Mouse (Mus musculus): ENCODE results near the gene Pycr2.
A peak's percentile ranks its signal among the peaks of the same experiment; 100 is the strongest.
"Not testable (repeated sequence)": the region's sequence is repeated elsewhere in the genome, so short reads cannot be mapped to it uniquely, and the experiment has no call there.

The Pycr2 gene

DNA sequence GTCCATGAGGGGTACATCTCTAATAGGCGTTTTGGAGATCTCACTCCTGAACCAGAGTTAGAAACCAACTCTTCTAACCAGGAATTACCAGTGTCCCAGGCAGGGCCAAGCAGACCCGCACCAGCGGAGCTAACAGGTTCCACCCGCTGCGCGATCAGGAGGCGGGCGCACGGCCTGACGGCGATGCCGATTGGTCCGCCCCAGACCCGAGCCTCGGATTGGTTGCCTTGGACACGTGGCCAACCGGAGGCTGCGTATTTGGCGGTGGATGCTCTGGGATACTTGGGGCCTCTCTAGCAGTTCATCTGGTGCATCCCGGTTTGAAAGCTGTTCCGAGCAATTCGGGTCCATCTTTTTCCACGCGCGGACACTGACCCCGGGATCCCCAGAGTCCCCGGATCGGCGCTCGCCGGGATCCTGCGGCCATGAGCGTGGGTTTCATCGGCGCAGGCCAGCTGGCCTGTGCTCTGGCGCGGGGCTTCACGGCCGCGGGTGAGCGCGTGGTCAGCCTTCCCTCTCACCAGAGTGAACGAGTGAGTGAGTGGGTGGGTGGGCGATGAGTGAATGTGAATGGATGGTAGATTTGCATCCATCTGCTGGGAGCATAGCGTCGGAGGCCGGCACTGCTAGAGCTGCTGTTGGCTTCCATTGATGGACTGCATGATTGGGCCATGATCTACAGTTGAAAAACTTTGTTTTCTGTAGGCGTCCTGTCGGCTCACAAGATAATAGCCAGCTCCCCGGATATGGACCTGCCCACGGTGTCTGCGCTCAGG lies at the start of gene Pycr2:
TSS of gene Pycr2 (plus strand) at position 255 of the 776 bp plus-strand sequence.
- peak; percentile 95 for DNase-seq

- no peak for DNase-seq
Measured at GRCm38 (mm10) chr1:180858763-180859162, 45.3 kb upstream of the Pycr2 start.

GRCm38 (mm10) chr1:180860030-180860429 lies 44.1 kb upstream of the Pycr2 start:
- no peak for DNase-seq

DNA sequence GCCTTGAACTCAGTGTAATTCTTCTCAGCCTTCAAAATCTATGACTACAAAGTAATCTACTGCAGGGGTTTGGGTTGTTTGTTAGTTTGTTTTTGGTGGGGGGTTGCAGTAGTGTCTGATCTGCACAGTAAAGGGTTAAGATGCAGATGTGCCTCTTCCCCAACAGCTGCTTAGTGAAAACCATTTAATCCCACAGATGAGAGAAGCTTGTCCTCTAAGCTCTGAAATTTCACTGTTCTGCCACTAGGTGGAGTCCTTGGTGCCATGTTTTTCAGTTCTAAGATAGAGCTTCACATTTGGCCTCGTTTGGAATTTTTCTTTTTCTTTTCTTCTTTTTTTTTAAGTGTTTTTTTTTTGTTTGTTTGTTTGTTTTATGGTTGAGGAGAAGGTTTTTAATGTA lies 40.5 kb upstream of the Pycr2 start:
- peak; percentile 28 for DNase-seq

DNA sequence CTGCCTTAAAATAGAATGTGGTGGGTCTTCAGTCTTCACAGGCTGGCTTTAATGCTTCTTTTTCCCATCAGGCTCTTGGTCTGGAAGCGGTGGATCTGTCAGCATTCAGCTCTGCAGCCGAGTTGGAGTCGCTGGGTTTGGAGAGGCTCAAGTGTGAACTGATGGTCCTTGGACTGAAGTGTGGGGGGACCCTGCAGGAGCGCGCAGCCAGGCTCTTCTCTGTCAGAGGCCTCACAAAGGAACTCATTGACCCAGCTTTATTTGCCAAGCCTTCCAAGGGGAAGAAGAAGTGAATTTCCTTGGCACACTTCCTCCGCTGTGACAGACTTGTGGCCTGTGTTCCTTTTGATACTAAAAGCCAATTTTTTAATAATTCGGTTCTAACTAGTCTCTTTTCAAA lies 38.1 kb upstream of the Pycr2 start:
- no peak for DNase-seq

DNA sequence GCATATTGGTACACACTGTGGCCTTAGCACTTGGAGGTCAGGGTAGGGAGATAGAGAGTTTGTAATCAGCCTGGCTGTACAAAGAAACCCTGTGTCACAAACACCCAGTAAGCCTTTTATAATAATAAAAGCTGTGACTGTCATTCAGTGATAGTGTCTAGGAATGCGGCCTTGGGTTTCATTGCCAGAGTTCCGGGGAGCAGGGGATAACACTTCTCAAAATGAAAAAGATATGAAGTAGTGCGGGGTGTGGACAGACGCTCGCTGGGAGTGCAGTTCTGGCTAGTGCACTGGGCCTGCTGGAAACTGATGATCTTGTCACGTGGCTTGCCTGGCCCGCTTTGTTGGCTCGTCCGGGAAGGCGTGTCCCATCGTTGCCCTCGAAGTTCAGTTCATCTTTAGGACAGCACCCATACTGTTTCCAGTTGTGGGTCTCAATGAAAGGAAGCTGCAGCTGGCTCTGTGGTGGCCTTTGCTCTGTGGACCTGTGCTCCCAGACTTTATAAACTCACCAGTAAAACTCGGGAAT lies 33.9 kb upstream of the Pycr2 start:
- no peak for DNase-seq

DNA sequence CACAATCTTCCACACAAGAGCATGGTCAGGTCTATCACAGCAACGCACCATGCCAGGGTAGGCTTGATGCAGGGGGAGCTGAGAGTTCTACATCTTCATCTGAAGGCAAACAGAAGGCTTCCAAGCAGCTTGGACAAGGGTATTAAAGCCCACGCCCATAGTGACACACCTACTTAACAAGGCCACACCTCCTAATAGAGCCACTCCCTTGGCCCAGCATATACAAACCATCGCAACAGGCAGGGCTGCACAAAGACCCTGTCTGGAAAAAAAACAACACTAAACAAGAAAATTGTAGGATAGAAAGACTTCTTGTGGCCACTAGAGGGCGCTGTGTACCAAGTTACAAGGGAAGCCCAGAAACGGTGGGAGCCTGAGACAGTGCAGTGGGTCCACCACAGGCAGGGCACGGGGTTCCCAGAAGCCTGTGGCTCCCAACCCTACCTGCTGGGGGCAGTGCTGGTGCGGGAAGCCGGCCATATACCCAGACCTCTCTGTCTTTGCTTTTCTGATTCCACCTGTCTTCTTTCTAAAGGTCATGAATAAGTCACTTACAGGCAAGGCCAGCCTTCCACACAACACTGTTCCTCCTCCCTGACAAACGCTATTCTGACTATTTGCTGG lies 30.1 kb upstream of the Pycr2 start:
- DNase-seq = peak; percentile 72

DNA sequence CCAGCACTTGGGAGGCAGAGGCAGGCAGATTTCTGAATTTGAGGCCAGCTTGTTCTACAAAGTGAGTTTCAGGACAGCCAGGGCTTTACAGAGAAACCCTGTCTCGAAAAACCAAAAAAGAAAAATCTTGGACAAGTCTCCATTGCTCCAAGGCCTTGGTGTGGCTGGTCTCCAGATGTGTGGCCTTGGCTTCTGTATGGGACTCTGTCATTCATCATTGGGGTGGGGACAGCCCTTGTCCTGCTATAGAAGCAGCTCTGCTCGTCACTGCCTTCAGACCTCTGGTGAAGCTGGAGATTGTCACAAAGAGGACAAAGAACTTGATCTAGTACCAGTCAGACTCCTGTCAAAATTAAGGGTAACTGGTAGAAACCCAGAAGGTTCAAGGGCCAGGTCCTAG lies 29.5 kb upstream of the Pycr2 start:
- no peak for DNase-seq

DNA sequence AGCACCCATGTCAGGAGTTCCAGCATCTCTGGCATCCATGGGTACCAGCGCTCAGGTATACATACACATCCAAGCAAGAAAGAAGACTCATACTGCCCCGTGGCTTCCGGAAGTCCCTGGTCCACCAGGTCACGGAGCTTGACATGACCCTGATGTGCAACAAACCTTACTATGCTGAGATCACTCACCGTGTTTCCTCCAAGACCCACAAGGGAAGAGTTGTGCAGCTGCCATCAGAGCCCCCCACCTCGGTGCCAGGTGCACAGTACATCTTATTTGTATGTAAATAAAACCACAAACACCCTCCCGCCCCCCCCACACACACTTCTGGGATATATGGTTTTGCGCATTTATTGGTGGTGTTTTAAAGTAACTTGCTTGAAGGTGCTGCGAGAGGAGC lies 29.0 kb upstream of the Pycr2 start:
- no peak for DNase-seq

- DNase-seq = no peak
Measured at GRCm38 (mm10) chr1:180877466-180877865, 26.6 kb upstream of the Pycr2 start.

GRCm38 (mm10) chr1:180881768-180882167 lies 22.3 kb upstream of the Pycr2 start:
- no peak for DNase-seq

- no peak for DNase-seq
Measured at GRCm38 (mm10) chr1:180883731-180884130, 20.4 kb upstream of the Pycr2 start.

DNA sequence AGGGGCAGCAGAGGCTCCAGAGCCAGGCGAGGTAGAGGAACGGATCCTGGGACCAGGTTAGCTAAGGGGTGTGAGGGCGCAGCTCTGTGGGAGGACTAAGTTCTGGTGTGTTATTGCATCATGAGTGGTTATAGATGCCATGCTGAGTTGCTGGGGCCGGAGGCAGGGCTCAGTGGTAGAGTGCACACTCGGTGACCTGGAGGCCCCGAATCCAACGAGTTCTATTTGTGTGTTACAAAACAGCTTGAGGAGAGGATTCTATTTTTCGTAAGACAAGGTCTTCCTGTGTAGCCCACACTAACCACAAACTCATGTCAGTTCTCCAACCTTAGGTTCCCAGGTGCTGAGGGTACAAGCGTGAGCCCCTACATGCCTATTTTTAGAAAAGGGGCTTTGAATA lies 19.6 kb upstream of the Pycr2 start:
- no peak for DNase-seq

GRCm38 (mm10) chr1:180888556-180889042 lies 15.5 kb upstream of the Pycr2 start:
- peak; percentile 94 for DNase-seq

DNA sequence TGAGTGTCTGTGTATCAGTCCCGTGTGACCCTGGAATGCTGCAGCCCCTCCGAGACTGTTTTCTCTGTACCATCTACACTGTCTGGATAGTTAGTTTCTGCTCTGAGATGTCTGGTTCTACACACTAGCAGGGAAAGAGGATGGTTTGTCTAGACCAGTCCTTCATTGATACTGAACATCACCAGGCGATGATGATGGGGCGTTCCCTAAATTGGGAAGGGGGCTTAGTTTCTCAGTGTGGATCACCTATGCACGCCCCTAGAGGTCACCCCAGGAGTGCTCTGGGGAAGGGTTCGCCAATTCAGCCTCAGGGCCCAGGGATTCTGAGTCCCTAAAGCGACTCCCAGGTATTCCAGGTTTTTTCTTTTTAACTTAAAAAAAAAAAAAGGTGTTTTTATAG lies 14.9 kb upstream of the Pycr2 start:
- no peak for DNase-seq

- peak; percentile 27 for DNase-seq
Measured at GRCm38 (mm10) chr1:180889841-180890240, 14.3 kb upstream of the Pycr2 start.

DNA sequence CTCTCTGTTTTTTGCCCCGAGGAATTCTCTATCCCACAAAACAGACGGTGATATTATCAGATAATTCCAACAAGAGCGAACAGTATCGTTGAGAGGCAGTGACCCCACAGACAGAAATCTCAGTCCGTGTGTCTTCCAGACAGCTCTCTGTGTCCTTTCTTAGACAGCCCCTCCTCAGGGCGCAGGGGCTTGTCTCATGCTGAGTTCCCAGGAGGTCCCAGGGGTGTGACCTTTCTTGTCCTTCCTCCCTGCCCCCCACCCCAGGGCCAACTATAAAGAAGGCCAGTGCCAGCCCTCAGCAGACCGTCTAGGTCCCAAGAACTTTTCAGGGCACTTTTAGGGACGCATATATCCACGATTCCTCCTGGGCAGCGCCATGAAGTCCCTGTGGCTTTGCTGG lies 11.3 kb upstream of the Pycr2 start, which contains the start of gene Lefty2:
TSS of gene Lefty2 (plus strand) at position 301 of the 400 bp plus-strand sequence.
- no peak for DNase-seq

GRCm38 (mm10) chr1:180894088-180894987 lies 9.8 kb upstream of the Pycr2 start:
- DNase-seq = not testable (repeated sequence)

DNA sequence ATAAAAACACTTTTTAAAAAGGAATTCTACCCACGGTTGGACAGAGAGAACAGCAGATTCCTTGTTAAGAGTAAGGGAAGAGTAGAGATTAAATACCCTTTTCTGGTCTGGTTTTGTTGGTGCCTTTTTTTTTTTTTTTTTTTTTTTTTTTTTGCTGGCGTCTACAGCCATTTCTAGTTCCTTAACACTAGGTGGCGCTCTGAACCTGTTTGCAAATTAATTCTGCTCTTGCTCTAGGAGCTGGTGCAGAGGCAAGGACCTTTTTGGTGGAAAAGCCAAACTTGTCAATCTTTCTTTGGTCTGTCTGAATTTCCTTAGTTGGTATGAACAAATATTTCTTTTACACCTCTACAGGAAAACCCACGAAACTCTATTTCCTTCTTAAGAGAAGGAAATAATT lies 3.0 kb upstream of the Pycr2 start:
- peak; percentile 45 for DNase-seq

DNA sequence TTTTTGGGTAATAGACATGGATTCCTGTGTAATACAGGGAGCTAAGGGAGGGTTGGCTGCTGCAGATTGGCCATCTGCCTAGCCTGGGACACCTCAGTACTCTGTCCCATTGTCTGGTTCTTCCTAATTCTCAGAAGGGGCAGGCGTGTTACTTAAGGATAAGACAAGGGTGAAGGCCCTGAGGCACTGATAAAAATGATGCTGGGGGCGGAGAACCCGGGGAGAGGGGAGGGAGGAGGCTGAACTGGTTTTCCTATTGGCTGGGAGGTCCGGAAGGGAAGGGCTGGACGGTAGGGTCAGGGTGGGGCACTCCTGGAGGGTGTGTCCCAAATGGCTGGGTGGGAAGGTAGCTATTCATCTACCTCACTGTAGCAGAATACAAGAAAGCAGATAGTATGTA lies 1.2 kb upstream of the Pycr2 start:
- DNase-seq = no peak

GRCm38 (mm10) chr1:180903666-180904038 lies 441 bp upstream of the Pycr2 start:
- no peak for DNase-seq

DNA sequence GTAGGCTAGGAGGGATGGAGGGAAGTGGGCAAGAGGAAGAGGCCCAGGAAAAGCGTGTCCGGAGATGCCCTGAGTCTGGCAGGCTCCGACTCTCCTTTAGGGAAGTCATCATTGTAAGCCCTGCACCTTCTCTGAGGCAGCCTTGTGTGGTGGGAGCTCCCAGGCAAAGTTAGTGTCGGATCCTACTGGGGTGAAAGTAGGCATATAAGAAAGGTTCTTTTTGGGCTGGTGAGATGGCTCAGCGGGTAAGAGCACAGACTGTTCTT lies 655 bp downstream of the Pycr2 start:
- no peak for DNase-seq

GRCm38 (mm10) chr1:180905307-180905706 lies 1.2 kb downstream of the Pycr2 start:
- DNase-seq = no peak

All from lung, postnatal 14 days (tissue).